Mouse (Mus musculus): Measurements from ENCODE around the gene Pcgf2.

Pcgf2 gene

GRCm38 (mm10) chr11:97733689-97734088 is 33.4 kb upstream of the Pcgf2 start:
- ChIA-PET POLR2A (interaction anchor here in 3 of 4 experiments (0.6 to 2.6 kb wide), 9 partner anchors 9 to 1744 kb away, joined by 3 to 13 read pairs (median 4); partner anchors contain the start of gene Rpl23 (in 2 of the 3)), CTCF (interaction anchor here in 3 of 4 experiments (0.6 to 1.1 kb wide), 3 partner anchors 35 to 89 kb away, joined by 3 to 5 read pairs (median 3); no protein-coding TSS in a partner anchor)

DNA sequence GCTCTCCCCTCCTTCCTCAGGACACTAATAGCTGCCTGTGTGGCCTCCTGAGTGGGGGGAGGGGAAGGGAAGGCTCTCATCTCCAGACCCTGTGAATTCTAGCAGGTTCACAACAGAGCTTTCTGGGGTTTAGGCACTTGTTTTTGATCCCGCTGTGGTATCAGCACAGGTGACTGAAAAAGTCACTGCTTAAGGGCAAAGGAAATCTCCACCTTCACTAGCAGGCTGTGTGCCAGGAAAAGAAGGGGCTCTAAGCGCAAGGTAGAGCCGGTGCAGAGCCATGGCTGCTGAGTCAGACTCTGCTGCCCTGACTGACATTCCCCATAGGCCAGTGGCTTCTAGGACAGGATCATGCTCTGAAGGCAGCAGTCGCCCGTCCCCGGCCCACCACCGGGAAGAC is 28.4 kb upstream of the Pcgf2 start:
- POLR2A ChIA-PET: interaction anchor here in 2 of 4 experiments (0.7 to 1.8 kb wide), 5 partner anchors 16 to 102 kb away, joined by 3 to 4 read pairs (median 3); partner anchors contain the start of gene Pip4k2b (in 1 of the 2)
- CTCF ChIA-PET: interaction anchor here in 2 of 4 experiments (0.6 to 1.1 kb wide), 6 partner anchors 10 to 166 kb away, joined by 3 to 5 read pairs (median 4); no protein-coding TSS in a partner anchor

DNA sequence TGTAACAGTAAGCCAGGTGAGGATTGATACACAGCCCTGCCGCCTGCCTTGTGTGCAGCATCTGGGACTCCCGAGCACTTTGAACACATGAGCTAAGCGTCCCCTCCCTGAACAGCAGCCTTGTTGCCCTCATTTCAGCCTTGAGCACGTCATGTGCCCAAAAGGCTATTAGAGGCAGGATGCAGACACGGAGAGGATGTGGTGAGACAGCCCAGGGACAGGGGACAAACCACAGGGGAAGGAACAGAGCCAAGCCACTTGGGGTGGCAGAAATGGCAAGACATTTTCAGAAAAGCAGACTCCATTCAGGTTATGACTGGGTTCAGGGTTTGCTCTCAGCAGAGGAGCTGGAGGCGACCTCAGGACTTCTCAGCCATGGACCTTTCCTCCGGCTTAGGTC is 28.0 kb upstream of the Pcgf2 start:
- ChIA-PET CTCF (interaction anchor here in 2 of 4 experiments (0.6 to 1.1 kb wide), 5 partner anchors 10 to 167 kb away, joined by 3 to 5 read pairs (median 4); no protein-coding TSS in a partner anchor), POLR2A (interaction anchor here in 2 of 4 experiments (0.7 to 1.8 kb wide), 4 partner anchors 17 to 102 kb away, joined by 3 to 4 read pairs (median 4); partner anchors contain the start of gene Pip4k2b (in 1 of the 2))

- POLR2A ChIA-PET: interaction anchor here in 2 of 4 experiments (0.5 to 1.4 kb wide), 3 partner anchors 9 to 397 kb away, joined by 3 read pairs; no protein-coding TSS in a partner anchor
- CTCF ChIA-PET: no interaction called here
Observed at GRCm38 (mm10) chr11:97723709-97724108, 23.4 kb upstream of the Pcgf2 start.

- POLR2A ChIA-PET: interaction anchor here in 1 of 4 experiments (1.1 to 1.8 kb wide), 2 partner anchors 60 to 76 kb away, joined by 3 to 6 read pairs; partner anchors contain the start of gene Rpl23
- CTCF ChIA-PET: no interaction called here
Observed at GRCm38 (mm10) chr11:97721338-97721737, 21.0 kb upstream of the Pcgf2 start.

GRCm38 (mm10) chr11:97719041-97719440 is 18.7 kb upstream of the Pcgf2 start:
- ChIA-PET CTCF (interaction anchor here in 1 of 4 experiments (1.4 kb wide), 1 partner anchor 87 kb away, joined by 4 read pairs; no protein-coding TSS in a partner anchor), POLR2A (interaction anchor here in 2 of 4 experiments (0.5 to 1.5 kb wide), 8 partner anchors 10 to 228 kb away, joined by 3 to 7 read pairs (median 4); partner anchors contain the start of genes Psmb3 (in 2 of the 2), Epop (in 1 of the 2) and Rpl23 (in 1 of the 2))

GRCm38 (mm10) chr11:97718281-97718860 is 18.1 kb upstream of the Pcgf2 start:
- POLR2A ChIA-PET: interaction anchor here in 2 of 4 experiments (1.3 to 9.8 kb wide), 6 partner anchors 15 to 64 kb away, joined by 3 to 133 read pairs (median 4); partner anchors contain the start of genes Psmb3 (in 2 of the 2), Pcgf2 (in 1 of the 2) and Rpl23 (in 1 of the 2)
- CTCF ChIA-PET: interaction anchor here in 1 of 4 experiments (0.9 kb wide), 1 partner anchor 75 kb away, joined by 3 read pairs; no protein-coding TSS in a partner anchor

GRCm38 (mm10) chr11:97717369-97718280 is 17.3 kb upstream of the Pcgf2 start:
- CTCF ChIA-PET: interaction anchor here in 3 of 4 experiments (0.6 to 1.5 kb wide), 6 partner anchors 9 to 85 kb away, joined by 3 to 8 read pairs (median 3); no protein-coding TSS in a partner anchor
- POLR2A ChIA-PET: interaction anchor here in 2 of 4 experiments (0.6 to 9.8 kb wide), 16 partner anchors 9 to 287 kb away, joined by 3 to 133 read pairs (median 4); partner anchors contain the start of genes Psmb3 (in 2 of the 2) and Pcgf2 (in 1 of the 2)

DNA sequence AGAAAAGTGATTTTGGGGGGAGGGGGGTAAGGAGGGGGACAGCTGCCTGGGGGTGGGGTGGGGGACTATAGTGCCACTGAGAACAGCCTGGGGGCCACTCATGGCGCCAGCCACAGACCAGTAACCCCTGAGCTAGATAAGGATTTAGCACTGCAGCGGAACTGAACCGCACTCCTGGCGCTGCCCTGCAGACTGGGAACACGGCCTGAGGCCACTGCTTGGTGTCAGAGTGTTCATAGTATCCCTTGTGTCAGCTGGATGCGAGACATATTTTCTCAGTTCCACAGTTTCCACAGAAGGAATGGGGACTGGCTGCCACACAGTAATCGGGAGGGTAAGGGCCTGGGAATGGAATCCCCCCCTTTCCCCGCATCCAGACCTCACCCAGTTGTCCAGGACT is 15.7 kb upstream of the Pcgf2 start:
- CTCF ChIA-PET: interaction anchor here in 3 of 4 experiments (0.6 to 1.6 kb wide), 4 partner anchors 51 to 1036 kb away, joined by 3 to 8 read pairs (median 4); no protein-coding TSS in a partner anchor

DNA sequence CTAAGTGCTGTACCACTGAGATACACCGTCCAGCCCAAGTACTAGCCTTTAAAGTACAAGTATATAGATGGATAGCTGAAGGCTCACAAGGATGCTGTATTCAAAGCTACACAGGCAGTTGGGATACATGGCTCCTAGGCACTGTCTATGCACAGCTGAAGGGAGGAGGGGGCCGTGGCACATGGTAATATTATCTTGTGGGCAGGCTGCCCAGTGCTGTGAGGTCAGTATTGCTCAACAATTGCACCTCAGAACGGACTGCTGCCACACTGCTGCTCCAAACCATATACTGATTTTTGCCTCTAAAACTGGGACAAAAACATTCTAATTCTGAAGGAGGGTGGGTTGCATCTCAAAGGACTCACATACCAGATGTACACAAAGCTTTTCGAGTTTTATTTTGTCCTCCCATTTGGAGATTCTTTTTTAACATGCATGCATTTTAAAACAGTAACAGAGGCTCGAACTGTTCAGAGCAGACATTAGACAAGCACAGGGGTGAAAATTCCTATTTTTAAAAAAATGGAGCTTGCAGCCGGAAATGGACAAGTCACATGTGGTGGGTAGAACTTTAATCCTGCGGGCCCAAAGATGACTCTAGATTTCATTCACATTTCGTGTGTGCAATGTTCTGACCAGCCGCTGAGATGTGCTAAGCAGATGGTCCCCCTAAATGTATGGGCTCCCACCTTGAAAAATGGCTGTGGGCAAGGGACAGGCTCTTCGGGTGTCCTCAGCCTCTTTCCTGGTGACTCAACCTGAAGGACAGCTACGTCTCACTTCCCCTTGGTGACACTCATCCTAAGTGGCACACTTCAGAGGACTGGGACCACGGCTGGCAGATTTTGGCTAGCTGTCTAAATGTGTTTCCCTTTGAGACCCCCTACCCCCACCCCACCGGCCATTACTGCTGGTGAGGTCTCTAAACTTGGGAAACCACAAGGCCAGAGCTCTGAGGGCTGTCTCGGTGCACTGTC is 14.8 kb upstream of the Pcgf2 start:
- POLR2A ChIA-PET: interaction anchor here (0.6 to 9.8 kb wide), 37 partner anchors 12 to 1680 kb away, joined by 3 to 133 read pairs (median 4); partner anchors contain the start of genes Psmb3 (in 2 of the 4), 1700001P01Rik (in 1 of the 4), Mllt6 (in 1 of the 4) and Pcgf2 (in 1 of the 4)
- CTCF ChIA-PET: interaction anchor here (0.5 to 2.2 kb wide), 17 partner anchors 9 to 424 kb away, joined by 3 to 9 read pairs (median 4); partner anchors contain the start of gene Psmb3 (in 1 of the 4)

More for the DNA sequence above, 15.7 kb upstream of the Pcgf2 start:
- POLR2A ChIA-PET: interaction anchor here in 2 of 4 experiments (0.8 to 9.8 kb wide), 13 partner anchors 10 to 168 kb away, joined by 3 to 133 read pairs (median 4); partner anchors contain the start of genes Psmb3 (in 2 of the 2), Fbxo47 (in 1 of the 2), Pcgf2 (in 1 of the 2) and Pip4k2b (in 1 of the 2)

- ChIA-PET CTCF (interaction anchor here (0.6 to 2.2 kb wide), 19 partner anchors 11 to 673 kb away, joined by 3 to 9 read pairs (median 4); partner anchors contain the start of gene Psmb3 (in 2 of the 4)), POLR2A (interaction anchor here (0.6 to 9.8 kb wide), 38 partner anchors 8 to 1679 kb away, joined by 3 to 133 read pairs (median 4); partner anchors contain the start of genes Psmb3 (in 2 of the 4), 1700001P01Rik (in 1 of the 4), Mllt6 (in 1 of the 4) and Pcgf2 (in 1 of the 4))
Observed at GRCm38 (mm10) chr11:97714356-97714755, 14.1 kb upstream of the Pcgf2 start.

DNA sequence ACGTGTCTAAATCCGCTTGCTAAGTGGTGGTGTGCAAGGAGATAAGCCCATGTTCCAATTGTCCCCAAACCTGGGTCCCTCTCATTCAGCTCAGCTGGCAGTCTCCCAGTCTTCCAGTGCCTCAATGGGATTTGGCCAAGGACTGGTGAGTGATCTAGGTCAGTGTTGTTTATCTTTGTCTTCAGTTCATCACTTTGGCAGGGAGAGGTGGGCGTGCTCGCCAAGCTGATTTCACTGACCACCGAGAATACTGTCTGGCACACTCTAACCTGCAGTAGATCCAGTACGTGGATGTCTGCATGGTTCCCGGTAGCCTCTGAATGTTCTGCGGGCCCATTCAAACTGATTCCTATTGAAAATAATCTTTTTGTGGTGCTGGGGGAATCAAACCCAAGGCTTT is 13.6 kb upstream of the Pcgf2 start:
- CTCF ChIA-PET: interaction anchor here (0.7 to 2.2 kb wide), 13 partner anchors 10 to 674 kb away, joined by 3 to 9 read pairs (median 4); partner anchors contain the start of gene Psmb3 (in 2 of the 4)

DNA sequence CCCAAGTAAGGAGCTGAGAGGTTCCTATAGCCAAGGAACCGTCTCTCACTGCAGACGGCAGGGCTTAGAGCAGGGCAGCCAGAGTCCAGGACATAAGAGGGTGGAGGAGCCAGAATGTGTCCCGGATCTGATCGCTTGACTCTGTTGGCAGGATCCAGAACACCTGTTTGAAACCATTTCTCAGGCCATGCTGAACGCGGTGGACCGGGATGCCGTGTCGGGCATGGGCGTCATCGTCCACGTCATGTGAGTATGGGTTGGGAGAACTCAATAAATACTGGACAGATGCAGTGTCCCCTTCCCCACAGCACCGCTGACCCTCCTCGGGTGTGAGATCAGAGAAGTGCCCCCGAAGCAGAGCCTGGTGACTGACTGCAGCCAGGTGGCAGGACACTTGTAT is 12.0 kb upstream of the Pcgf2 start:
- POLR2A ChIA-PET: interaction anchor here in 2 of 4 experiments (0.6 to 9.8 kb wide), 9 partner anchors 9 to 489 kb away, joined by 3 to 133 read pairs (median 5); partner anchors contain the start of genes Psmb3 (in 2 of the 2), 1700001P01Rik (in 1 of the 2), Fbxo47 (in 1 of the 2) and Pcgf2 (in 1 of the 2)
- CTCF ChIA-PET: interaction anchor here in 2 of 4 experiments (0.6 to 3.5 kb wide), 4 partner anchors 9 to 349 kb away, joined by 3 to 17 read pairs (median 5); partner anchors contain the start of gene Psmb3 (in 1 of the 2)

More for the DNA sequence above, 13.6 kb upstream of the Pcgf2 start:
- POLR2A ChIA-PET: interaction anchor here in 3 of 4 experiments (0.6 to 9.8 kb wide), 24 partner anchors 9 to 1679 kb away, joined by 3 to 133 read pairs (median 4); partner anchors contain the start of genes Psmb3 (in 2 of the 3), 1700001P01Rik (in 1 of the 3), Mllt6 (in 1 of the 3) and Pcgf2 (in 1 of the 3)

GRCm38 (mm10) chr11:97711200-97711900 is 11.1 kb upstream of the Pcgf2 start:
- CTCF ChIA-PET: interaction anchor here in 2 of 4 experiments (0.8 to 3.5 kb wide), 5 partner anchors 8 to 246 kb away, joined by 3 to 17 read pairs (median 5); partner anchors contain the start of gene Psmb3 (in 1 of the 2)

DNA sequence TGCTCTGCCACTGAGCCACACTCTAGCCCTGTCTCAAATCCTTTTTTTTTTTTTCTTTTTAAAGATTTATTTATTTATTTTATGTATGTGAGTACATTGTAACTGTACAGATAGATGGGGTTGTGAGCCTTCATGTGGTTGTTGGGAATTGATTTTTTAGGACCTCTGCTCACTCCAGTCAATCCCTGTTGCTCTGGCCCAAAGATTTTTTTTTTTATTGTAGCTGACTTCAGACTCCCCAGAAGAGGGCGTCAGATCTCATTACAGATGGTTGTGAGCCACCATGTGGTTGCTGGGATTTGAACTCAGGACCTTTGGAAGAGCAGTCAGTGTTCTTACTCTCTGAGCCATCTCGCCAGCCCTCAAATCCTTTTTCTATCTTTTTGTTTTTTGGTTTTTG is 9.8 kb upstream of the Pcgf2 start:
- CTCF ChIA-PET: interaction anchor here (0.6 to 3.5 kb wide), 11 partner anchors 25 to 562 kb away, joined by 3 to 17 read pairs (median 4); no protein-coding TSS in a partner anchor
- POLR2A ChIA-PET: interaction anchor here in 3 of 4 experiments (0.6 to 9.8 kb wide), 18 partner anchors 9 to 317 kb away, joined by 3 to 133 read pairs (median 3); partner anchors contain the start of genes Pcgf2 (in 2 of the 3), Psmb3 (in 1 of the 3) and Rpl19 (in 1 of the 3)

More at GRCm38 (mm10) chr11:97711200-97711900, 11.1 kb upstream of the Pcgf2 start:
- POLR2A ChIA-PET: interaction anchor here in 3 of 4 experiments (0.5 to 9.8 kb wide), 19 partner anchors 8 to 490 kb away, joined by 3 to 133 read pairs (median 4); partner anchors contain the start of genes Psmb3 (in 3 of the 3), Pcgf2 (in 2 of the 3), Fbxo47 (in 1 of the 3) and Rpl23 (in 1 of the 3)
